Mouse (Mus musculus): ENCODE measurements around the gene Tars2.

- no peak for TF ChIP-seq POLR2A (IDR thresholded peaks at IDR 0.05; ENCODE audit: control insufficient read depth in 1 of 2, insufficient read depth in 1 of 2, low read depth in 1 of 2, low read length in 2 of 2, poor library complexity in 1 of 2)
- no peak for TF ChIP-seq TCF12 (IDR thresholded peaks at IDR 0.05; ENCODE audit: low read depth, low read length)
- no peak for TF ChIP-seq GATA1 (IDR thresholded peaks at IDR 0.05; ENCODE audit: low read depth, low read length)
Observed at GRCm38 (mm10) chr3:95709044-95709443, 51.0 kb downstream of the Tars2 start.
